10 mouse cellular contexts compared by ENCODE assay signal in genomic region chr14:27071985-27072384, GRCm38 (mm10). TPM values are rescaled to one million over a fixed set of nuclear protein-coding genes. Genes with fewer than 3 reads are reported as not detected.
DNase-seq lines count a peak whose midpoint lies in the region; ATAC-seq lines count a peak whose summit lies in the region.
"Had no signal": no experiment of that assay in that cellular context is flagged by ENCODE, and none has a peak within 500 bp of the region (broad histone marks: within the 10 kb centered on the region; RNA-seq: fewer than 3 reads in every experiment).

No protein-coding gene starts in this region.

- H3K9ac ChIP-seq in intestine, embryonic 16.5 days (ENCODE audit: low read depth, low read length) = no peak overlapping the region
- no peak overlapping the region for H3K9ac ChIP-seq in liver, embryonic 16.5 days (ENCODE audit: low read depth, low read length)

- peak overlapping the region; percentile 50; the same call in 1 of the 2 replicates for H3K27ac ChIP-seq in intestine, embryonic 16.5 days (ENCODE audit: low read length)
- H3K27ac ChIP-seq in liver, embryonic 16.5 days (ENCODE audit: low read length) = no peak overlapping the region

- peaks cover 58% of the 10 kb centered on the region for H3K4me1 ChIP-seq in intestine, embryonic 16.5 days (ENCODE audit: control insufficient read depth, insufficient read depth, low read length)
- H3K4me1 ChIP-seq in liver, embryonic 16.5 days (ENCODE audit: control insufficient read depth, low read depth, low read length) = no peaks in the 10 kb centered on the region

- 3% methylated on average over 3 of the region's 3 CpGs for WGBS in intestine, embryonic 16.5 days
- 8% methylated on average over 3 of the region's 3 CpGs for WGBS in liver, embryonic 16.5 days (ENCODE audit: insufficient replicate concordance)

- H3K27me3 ChIP-seq in intestine, embryonic 16.5 days (replicated peaks; ENCODE audit: control insufficient read depth, insufficient read depth, low read length) = no peaks in the 10 kb centered on the region
- no peaks in the 10 kb centered on the region for H3K27me3 ChIP-seq in liver, embryonic 16.5 days (ENCODE audit: control insufficient read depth, insufficient read depth, low read depth, low read length)

- no peaks in the 10 kb centered on the region for H3K36me3 ChIP-seq in intestine, embryonic 16.5 days (ENCODE audit: control insufficient read depth, insufficient read depth, low read length)
- H3K36me3 ChIP-seq in liver, embryonic 16.5 days (ENCODE audit: control insufficient read depth, insufficient read depth) = no peaks in the 10 kb centered on the region
- H3K36me3 ChIP-seq: G1E had no signal

- DNase-seq in embryo, embryonic 11 days = peak; percentile 58
- DNase-seq in embryo, embryonic 10.5 days (ENCODE audit: low spot score) = no peak
- peak; percentile 32 for DNase-seq in CD4-positive helper T cell, adult 2 months (ENCODE audit: low read depth, low spot score)
- DNase-seq in spleen, postnatal 4 days (ENCODE audit: low spot score in 2 of 2) = no peak
- DNase-seq in ovary, postnatal 10 days (ENCODE audit: low spot score) = no peak
- no peak for DNase-seq in gastrocnemius, adult 8-10 months (ENCODE audit: low spot score in 2 of 2)
- DNase-seq: layer of hippocampus, adult 9-11 months had no signal

- H3K9me3 ChIP-seq in intestine, embryonic 16.5 days (ENCODE audit: control insufficient read depth, low read length) = no peaks in the 10 kb centered on the region
- no peaks in the 10 kb centered on the region for H3K9me3 ChIP-seq in liver, embryonic 16.5 days (replicated peaks; ENCODE audit: control insufficient read depth, low read length)
- H3K9me3 ChIP-seq: G1E had no signal

- H3K4me2 ChIP-seq in intestine, embryonic 16.5 days (ENCODE audit: low read depth, low read length) = no peak overlapping the region
- no peak overlapping the region for H3K4me2 ChIP-seq in liver, embryonic 16.5 days (ENCODE audit: low read depth, low read length)

- peak; percentile 91 for ATAC-seq in intestine, embryonic 16.5 days
- peak; percentile 59 for ATAC-seq in liver, embryonic 16.5 days (ENCODE audit: low read depth)

- H3K4me3 ChIP-seq in intestine, embryonic 16.5 days (ENCODE audit: low read length) = no peak overlapping the region
- no peak overlapping the region for H3K4me3 ChIP-seq in liver, embryonic 16.5 days (ENCODE audit: low read depth, low read length)

RNA-seq across cellular contexts. Expression of gene Il17rd, which starts 33.2 kb away (rescaled TPM):
- 1.4 and 1.5 TPM in 2 replicates for polyA plus RNA-seq in intestine, embryonic 16.5 days (2015; fragmentation: Nextera tagmentation; extraction: Ambion mirVana)
- polyA plus RNA-seq in liver, embryonic 16.5 days (2015; fragmentation: Nextera tagmentation; extraction: Ambion mirVana) = 0.16 and 0.25 TPM in 2 replicates
- total RNA-seq in gastrocnemius, adult 8-10 months (2022) = 1 to 10 TPM; 1.5 to 2.4 (median 1.6) TPM
- polyA plus RNA-seq: G1E had no signal

RNA-seq across cellular contexts. Expression of gene Arhgef3, which starts 42.7 kb away (rescaled TPM):
- polyA plus RNA-seq in intestine, embryonic 16.5 days (2015; fragmentation: Nextera tagmentation; extraction: Ambion mirVana) = 12.0 and 13.0 TPM in 2 replicates
- polyA plus RNA-seq in liver, embryonic 16.5 days (2015; fragmentation: Nextera tagmentation; extraction: Ambion mirVana) = 10.3 and 12.5 TPM in 2 replicates
- 10 to 100 TPM in 3 of 4 experiments, 1 to 10 TPM in 1; 9.4 to 30.0 (median 18.7) TPM for total RNA-seq in gastrocnemius, adult 8-10 months (2022)

Comparison
In these comparisons a context has a peak if more than half of its experiments do, and no peak if none do; other contexts are left out.
1. DNase-seq: peak in embryo, embryonic 11 days (single experiment) and CD4-positive helper T cell, adult 2 months (single experiment); none in embryo, embryonic 10.5 days (single experiment), spleen, postnatal 4 days (0 of 2), ovary, postnatal 10 days (single experiment) and gastrocnemius, adult 8-10 months (0 of 2).